Mouse (Mus musculus) lung, adult 2 months (tissue): ENCODE measurements around the gene Sorbs2. TPM values are rescaled to one million over a fixed set of nuclear protein-coding genes. Genes with fewer than 3 reads are reported as not detected.

ENCODE experiments used
- DNase-seq: peaks from one replicate; pipeline ENCODE4 v3.0.0; 2022
- H3K4me1 ChIP-seq: fragments of 200-500 bp; 2 replicates; pipeline ENCODE4 v1.6.1; 2011; ENCODE audit warnings: low read length; ENCODE audit not compliant: control insufficient read depth, insufficient read depth
- H3K4me3 ChIP-seq: fragments of 200-500 bp; replicated peaks from 2 replicates; pipeline ENCODE3; 2011; ENCODE audit warnings: low read depth, mild to moderate bottlenecking, control low read depth, low read length; ENCODE audit errors: extremely low read depth
- CTCF ChIP-seq: fragments of 200-500 bp; IDR thresholded peaks from 2 replicates; pipeline ENCODE4 v1.5.1; 2011; ENCODE audit warnings: mild to moderate bottlenecking, low read length, control low read depth; ENCODE audit not compliant: insufficient read depth
- POLR2A ChIP-seq: fragments of 200-500 bp; IDR thresholded peaks from 2 replicates; pipeline ENCODE4 v1.6.1; 2011; ENCODE audit warnings: low read depth, mild to moderate bottlenecking, control low read depth, low read length, borderline replicate concordance; ENCODE audit errors: extremely low read depth
- WGBS: fragments of 180-500 bp; shearing (Covaris S2); methylation state at CpG from one replicate; pipeline ENCODE4 v1.1.7; 2018; 5-methylcytosine and 5-hydroxymethylcytosine counted together
- polyA plus RNA-seq: library from polyadenylated mRNA; depleted of rRNA; stranded (reverse); fragments of >200 nt; gene quantifications from 2 replicates; pipeline ENCODE4 v1.2.3, GENCODE M21; 2012; rRNA removed

The Sorbs2 gene
- polyA plus RNA-seq, result 6.5 and 10.1 TPM in 2 replicates

- TF ChIP-seq POLR2A (no peak), CTCF (no peak)
- WGBS, result 27% methylated on average over 16 of the region's 16 CpGs
- no peak within 1 kb of the TSS for H3K4me3 ChIP-seq
- no peak for DNase-seq
- no peaks in the 10 kb centered on the region for H3K4me1 ChIP-seq
These were observed at the start of gene Sorbs2 for GRCm38 (mm10) chr8:45507634-45508321. Gene Sorbs2 (plus strand): TSS chr8:45507788.

- Histone ChIP-seq H3K4me1 (no peaks in the 10 kb centered on the region), H3K4me3 (no peak overlapping the region)
- TF ChIP-seq CTCF, result no peak
- DNase-seq, result no peak
These were observed 49.7 kb upstream of the Sorbs2 start for GRCm38 (mm10) chr8:45457874-45458273.

GRCm38 (mm10) chr8:45469006-45469405 is 38.6 kb upstream of the Sorbs2 start:
- WGBS, result 78% methylated on average over 2 of the region's 2 CpGs
- Histone ChIP-seq H3K4me3 (no peak overlapping the region), H3K4me1 (no peaks in the 10 kb centered on the region)
- DNase-seq, result no peak
- TF ChIP-seq CTCF, result no peak
- TF ChIP-seq POLR2A, result no peak

- no peak for TF ChIP-seq CTCF
- TF ChIP-seq POLR2A, result no peak
- no peak for DNase-seq
- no peaks in the 10 kb centered on the region for H3K4me1 ChIP-seq
- H3K4me3 ChIP-seq, result no peak overlapping the region
- WGBS, result 41% methylated on average over 8 of the region's 8 CpGs
These were observed 37.9 kb upstream of the Sorbs2 start for GRCm38 (mm10) chr8:45469507-45470178.

GRCm38 (mm10) chr8:45480886-45481285 is 26.7 kb upstream of the Sorbs2 start:
- 39% methylated on average over 4 of the region's 4 CpGs for WGBS

GRCm38 (mm10) chr8:45486281-45486680 is 21.3 kb upstream of the Sorbs2 start:
- no peak for DNase-seq
- 45% methylated on average over 3 of the region's 3 CpGs for WGBS
- H3K4me3 ChIP-seq, result no peak overlapping the region
- no peaks in the 10 kb centered on the region for H3K4me1 ChIP-seq
- TF ChIP-seq CTCF (no peak), POLR2A (no peak)

More at GRCm38 (mm10) chr8:45480886-45481285, 26.7 kb upstream of the Sorbs2 start:
- no peak overlapping the region for H3K4me3 ChIP-seq
- TF ChIP-seq POLR2A (no peak), CTCF (no peak)
- no peak for DNase-seq
- no peaks in the 10 kb centered on the region for H3K4me1 ChIP-seq

- no peak for DNase-seq
These were observed 3.6 kb upstream of the Sorbs2 start for GRCm38 (mm10) chr8:45503971-45504370.

GRCm38 (mm10) chr8:45506376-45506775 is 1.2 kb upstream of the Sorbs2 start:
- H3K4me1 ChIP-seq, result no peaks in the 10 kb centered on the region
- TF ChIP-seq POLR2A, result no peak
- TF ChIP-seq CTCF, result no peak
- 76% methylated on average over 4 of the region's 4 CpGs for WGBS
- no peak overlapping the region for H3K4me3 ChIP-seq
- DNase-seq, result no peak

More at GRCm38 (mm10) chr8:45503971-45504370, 3.6 kb upstream of the Sorbs2 start:
- TF ChIP-seq CTCF, result no peak
- TF ChIP-seq POLR2A, result no peak
- H3K4me1 ChIP-seq, result no peaks in the 10 kb centered on the region
- 82% methylated on average over 7 of the region's 7 CpGs for WGBS
- no peak overlapping the region for H3K4me3 ChIP-seq

- DNase-seq, result no peak
- no peaks in the 10 kb centered on the region for H3K4me1 ChIP-seq
- no peak overlapping the region for H3K4me3 ChIP-seq
- no peak for TF ChIP-seq POLR2A
- no peak for TF ChIP-seq CTCF
- 70% methylated on average over 8 of the region's 8 CpGs for WGBS
These were observed 333 bp upstream of the Sorbs2 start for GRCm38 (mm10) chr8:45507277-45507633.

- WGBS, result 83% methylated on average over 7 of the region's 7 CpGs
- Histone ChIP-seq H3K4me1 (no peaks in the 10 kb centered on the region), H3K4me3 (no peak overlapping the region)
- DNase-seq, result no peak
- TF ChIP-seq CTCF (no peak), POLR2A (no peak)
These were observed 1.0 kb downstream of the Sorbs2 start for GRCm38 (mm10) chr8:45508521-45509104.
